Mouse (Mus musculus): Measurements from ENCODE around the gene Slc7a11.

DNA sequence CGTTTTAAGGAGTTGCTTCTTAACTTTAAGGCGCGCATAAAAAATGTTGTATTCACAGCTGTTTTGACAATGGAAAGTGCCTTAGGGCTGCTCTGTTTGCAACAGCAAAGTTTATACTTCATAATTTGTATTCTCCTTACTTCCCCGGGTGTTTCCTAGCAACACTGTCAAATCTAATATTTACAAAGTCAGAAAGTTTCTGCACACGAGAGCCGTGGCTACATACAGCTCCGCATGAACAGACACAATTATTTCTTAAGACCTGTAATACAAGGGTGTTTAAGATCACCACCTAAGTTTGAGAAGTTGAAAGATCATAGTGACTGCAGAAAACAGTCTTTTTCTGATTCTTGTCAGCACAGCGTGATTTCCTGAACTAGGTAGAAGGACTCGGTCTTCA lies 528 bp upstream of the Slc7a11 start:
- TF ChIP-seq CTCF (IDR thresholded peaks at IDR 0.05) (no peak), EP300 (IDR thresholded peaks at IDR 0.05) (no peak)
